Mouse (Mus musculus) forebrain, embryonic 16.5 days (tissue): ENCODE measurements around the gene Pam. TPM values are rescaled to one million over a fixed set of nuclear protein-coding genes. Genes with fewer than 3 reads are reported as not detected.

Source experiments
- ATAC-seq: fragments of 200-750 bp; cut with Nextera tagmentation; 2 replicates; pipeline ENCODE4 v1.8.0; 2017; ENCODE audit warnings: mild to moderate bottlenecking, moderate library complexity
- H3K27ac ChIP-seq: fragments of 300-500 bp; sonication (generic); 2 replicates; pipeline ENCODE4 v1.5.1; 2014; ENCODE audit warnings: low read length, control low read depth
- H3K27me3 ChIP-seq: fragments of 300-500 bp; sonication (generic); replicated peaks from 2 replicates; pipeline ENCODE4 v1.6.1; 2014; ENCODE audit warnings: low read length; ENCODE audit not compliant: control insufficient read depth, insufficient read depth
- H3K36me3 ChIP-seq: fragments of 300-500 bp; sonication (generic); 2 replicates; pipeline ENCODE4 v1.6.1; 2014; ENCODE audit not compliant: control insufficient read depth, insufficient read depth
- H3K4me1 ChIP-seq: fragments of 300-500 bp; sonication (generic); replicated peaks from 2 replicates; pipeline ENCODE4 v1.6.1; 2014; ENCODE audit warnings: low read length; ENCODE audit not compliant: control insufficient read depth, insufficient read depth
- H3K4me2 ChIP-seq: fragments of 300-500 bp; sonication (generic); 2 replicates; pipeline ENCODE4 v1.6.1; 2014; ENCODE audit warnings: mild to moderate bottlenecking, low read length, control low read depth
- H3K4me3 ChIP-seq: fragments of 300-500 bp; sonication (generic); replicated peaks from 2 replicates; pipeline ENCODE4 v1.5.1; 2014; ENCODE audit warnings: mild to moderate bottlenecking, low read length, control low read depth
- H3K9ac ChIP-seq: fragments of 300-500 bp; sonication (generic); replicated peaks from 2 replicates; pipeline ENCODE4 v1.6.1; 2014; ENCODE audit warnings: low read depth, low read length, control low read depth
- H3K9me3 ChIP-seq: fragments of 300-500 bp; sonication (generic); 2 replicates; pipeline ENCODE4 v1.6.1; 2016; ENCODE audit warnings: low read length; ENCODE audit not compliant: control insufficient read depth
- WGBS: fragments of 180-500 bp; shearing (Covaris S2); extraction: QIAGEN DNeasy Blood & Tissue Kit; methylation state at CpG from one replicate; pipeline ENCODE4 v1.1.7; 2014; 5-methylcytosine and 5-hydroxymethylcytosine counted together
- polyA plus RNA-seq: library from polyadenylated mRNA; unstranded; fragments of >200 nt; fragmentation: Nextera tagmentation; extraction: Ambion mirVana; gene quantifications from 2 replicates; pipeline ENCODE4 v1.2.1, GENCODE M21; 2015

Pam gene
- polyA plus RNA-seq, 1 experiment from 2014 or later = 45.1 TPM

DNA sequence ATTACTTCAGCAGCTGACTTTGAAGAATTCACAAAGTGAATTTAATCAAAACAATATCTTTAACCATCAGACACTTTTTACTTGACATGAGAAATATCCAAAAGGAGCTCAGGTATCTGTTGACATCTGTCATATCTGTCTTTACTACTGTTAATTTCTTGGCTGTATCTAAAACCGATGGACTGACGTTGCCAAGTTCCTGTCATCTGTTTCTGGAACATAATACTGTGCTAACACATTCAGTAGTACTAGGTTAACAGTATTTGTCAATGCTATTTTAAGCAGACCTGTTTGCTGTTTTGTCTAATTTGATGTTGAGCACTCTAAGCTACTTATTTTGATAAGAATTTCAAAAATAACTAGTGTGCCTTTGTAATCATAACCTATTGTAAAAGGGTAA, 307.0 kb downstream of the Pam start:
- ATAC-seq = 0 out of 2 replicates have a peak, but pooled peaks have one; percentile 36
- Histone ChIP-seq H3K36me3 (no peaks in the 10 kb centered on the region), H3K4me2 (no peak overlapping the region), H3K4me1 (no peaks in the 10 kb centered on the region), H3K27ac (no peak overlapping the region), H3K27me3 (no peaks in the 10 kb centered on the region), H3K9ac (no peak overlapping the region), H3K9me3 (no peaks in the 10 kb centered on the region), H3K4me3 (no peak overlapping the region)
- 80% methylated on average over 2 of the region's 2 CpGs for WGBS

DNA sequence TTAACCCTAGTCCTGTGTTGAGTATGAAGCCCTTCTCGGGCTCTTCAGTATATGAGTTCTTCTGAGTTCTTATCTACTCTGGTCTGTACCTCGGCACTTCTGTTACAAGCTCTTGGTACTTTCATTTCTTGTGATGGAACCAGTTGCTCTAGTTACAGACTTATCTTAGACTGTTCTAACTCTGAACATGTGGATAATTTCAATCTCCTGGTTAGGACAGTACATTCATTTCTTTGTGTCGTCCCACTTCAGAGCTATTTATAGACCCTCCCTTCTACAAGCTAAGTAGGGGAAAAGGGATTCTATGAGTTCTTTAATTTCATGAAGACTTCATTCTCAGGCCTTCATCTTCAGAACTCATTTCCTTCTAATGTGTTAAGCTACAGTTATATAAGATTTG, 307.8 kb downstream of the Pam start:
- no peaks in the 10 kb centered on the region for H3K27me3 ChIP-seq
- no peak overlapping the region for H3K9ac ChIP-seq
- ATAC-seq = no peak
- H3K36me3 ChIP-seq = no peaks in the 10 kb centered on the region
- H3K9me3 ChIP-seq = no peaks in the 10 kb centered on the region
- no peak overlapping the region for H3K4me3 ChIP-seq
- H3K4me2 ChIP-seq = no peak overlapping the region
- 93% methylated on average over 3 of the region's 3 CpGs for WGBS
- H3K27ac ChIP-seq = no peak overlapping the region
- no peaks in the 10 kb centered on the region for H3K4me1 ChIP-seq

DNA sequence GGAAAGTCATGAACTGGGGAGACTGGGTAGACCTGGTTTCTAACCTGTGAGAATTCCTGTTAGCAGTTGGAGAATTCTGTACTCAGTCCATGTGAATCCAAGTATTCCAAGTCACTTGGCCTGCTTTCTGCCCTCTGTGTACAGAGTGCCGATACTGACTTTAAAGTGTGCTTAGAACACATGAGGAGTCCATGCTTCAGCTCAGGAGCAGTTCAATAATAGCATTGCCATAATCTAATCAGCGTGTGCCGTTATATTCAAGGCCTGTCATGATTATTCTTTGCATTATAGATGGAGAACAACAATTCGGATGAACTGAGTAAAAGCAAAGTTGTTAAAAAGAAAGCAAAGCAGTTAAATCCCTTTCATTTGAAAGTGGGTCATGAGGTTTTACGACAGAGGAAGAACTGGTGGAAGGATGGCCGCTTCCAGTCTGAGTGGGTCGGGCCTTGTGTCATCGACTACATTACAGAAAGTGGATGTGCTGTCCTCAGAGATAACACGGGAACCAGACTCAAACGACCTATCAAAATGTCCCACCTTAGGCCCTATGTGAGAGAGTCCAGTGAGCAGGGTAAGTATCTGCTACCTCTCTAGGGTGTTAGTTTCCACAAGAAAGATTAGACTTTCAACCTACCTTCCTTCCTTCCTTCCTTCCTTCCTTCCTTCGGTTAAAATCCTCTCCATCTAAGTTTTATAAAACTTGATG, 309.6 kb downstream of the Pam start:
- ATAC-seq = no peak
- WGBS = 91% methylated on average over 11 of the region's 11 CpGs

DNA sequence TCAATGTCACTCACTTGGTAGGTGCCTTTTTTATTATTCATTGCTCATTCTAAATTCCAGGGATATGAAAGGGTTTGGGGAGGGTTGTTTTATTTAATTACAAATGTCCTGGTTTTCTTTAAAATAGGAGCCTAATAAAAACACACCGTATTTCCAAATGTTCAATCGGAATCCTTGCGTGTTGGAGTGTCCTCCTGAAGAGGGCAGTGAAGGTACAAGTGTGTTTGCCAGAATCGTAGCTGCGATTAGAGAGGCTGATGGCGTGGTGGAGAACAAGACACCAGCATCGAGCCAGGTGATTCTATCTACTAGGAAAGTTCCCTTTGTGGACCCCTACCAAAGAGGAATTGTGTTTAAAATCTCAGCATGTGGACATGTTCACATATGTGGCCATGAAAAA, 310.5 kb downstream of the Pam start:
- WGBS = 79% methylated on average over 7 of the region's 7 CpGs
- Histone ChIP-seq H3K4me2 (no peak overlapping the region), H3K9ac (no peak overlapping the region), H3K27ac (no peak overlapping the region), H3K36me3 (no peaks in the 10 kb centered on the region), H3K4me3 (no peak overlapping the region), H3K9me3 (no peaks in the 10 kb centered on the region), H3K4me1 (no peaks in the 10 kb centered on the region), H3K27me3 (no peaks in the 10 kb centered on the region)
- no peak for ATAC-seq

More for the DNA sequence above, 309.6 kb downstream of the Pam start:
- Histone ChIP-seq H3K27me3 (no peaks in the 10 kb centered on the region), H3K4me3 (no peak overlapping the region), H3K36me3 (no peaks in the 10 kb centered on the region), H3K4me1 (no peaks in the 10 kb centered on the region), H3K4me2 (no peak overlapping the region), H3K9ac (no peak overlapping the region), H3K27ac (no peak overlapping the region), H3K9me3 (no peaks in the 10 kb centered on the region)

DNA sequence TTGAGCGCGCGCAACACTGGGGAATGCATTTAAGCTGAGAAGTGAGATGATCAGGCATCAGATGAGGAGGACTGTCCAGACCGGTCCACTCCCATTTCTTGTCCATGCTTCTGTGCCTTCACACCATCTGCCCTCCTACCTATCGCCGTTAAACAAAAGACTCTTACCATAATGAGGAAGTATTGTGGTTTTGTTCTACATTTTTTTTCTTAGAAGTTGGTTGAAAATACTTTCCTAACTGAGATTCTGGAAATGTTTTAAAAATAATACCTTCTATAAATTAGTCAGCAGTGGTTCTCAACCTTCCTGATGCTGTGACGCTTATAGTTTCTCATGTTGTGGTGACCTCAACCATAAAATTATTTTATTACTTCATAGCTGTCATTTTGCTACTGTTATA, 313.8 kb downstream of the Pam start:
- ATAC-seq = no peak
- Histone ChIP-seq H3K27ac (no peak overlapping the region), H3K36me3 (0 out of 2 replicates have a peak, but pooled peaks cover 2% of the 10 kb centered on the region), H3K4me3 (no peak overlapping the region), H3K27me3 (no peaks in the 10 kb centered on the region), H3K9ac (no peak overlapping the region), H3K4me2 (no peak overlapping the region), H3K9me3 (no peaks in the 10 kb centered on the region), H3K4me1 (no peaks in the 10 kb centered on the region)
- WGBS = 97% methylated on average over 7 of the region's 7 CpGs

DNA sequence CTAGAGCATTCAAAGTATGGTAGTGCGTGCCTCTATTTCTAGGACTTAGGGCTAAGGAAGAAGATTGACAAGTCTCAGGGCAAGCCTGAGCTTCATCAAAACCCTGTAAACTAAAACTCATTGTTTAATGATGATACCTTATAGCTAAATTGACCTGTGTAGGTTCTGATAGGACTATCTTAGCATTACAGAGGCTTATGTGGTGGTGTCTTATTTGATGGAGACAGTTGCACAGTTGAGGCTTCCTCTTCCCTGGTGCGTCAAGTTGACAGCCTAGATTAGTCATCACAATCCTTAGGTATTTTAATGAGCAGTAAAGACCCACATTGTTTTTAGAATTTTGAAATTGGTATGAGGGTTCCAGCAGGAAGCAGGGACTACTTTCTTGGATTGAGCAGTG, 321.5 kb downstream of the Pam start:
- Histone ChIP-seq H3K36me3 (0 out of 2 replicates have a peak, but pooled peaks cover 2% of the 10 kb centered on the region), H3K4me1 (peaks cover 3% of the 10 kb centered on the region; the same call in 1 of the 2 replicates), H3K27me3 (no peaks in the 10 kb centered on the region), H3K27ac (no peak overlapping the region), H3K9me3 (no peaks in the 10 kb centered on the region), H3K4me3 (no peak overlapping the region), H3K4me2 (no peak overlapping the region), H3K9ac (no peak overlapping the region)
- 98% methylated on average over 2 of the region's 2 CpGs for WGBS
- ATAC-seq = no peak

DNA sequence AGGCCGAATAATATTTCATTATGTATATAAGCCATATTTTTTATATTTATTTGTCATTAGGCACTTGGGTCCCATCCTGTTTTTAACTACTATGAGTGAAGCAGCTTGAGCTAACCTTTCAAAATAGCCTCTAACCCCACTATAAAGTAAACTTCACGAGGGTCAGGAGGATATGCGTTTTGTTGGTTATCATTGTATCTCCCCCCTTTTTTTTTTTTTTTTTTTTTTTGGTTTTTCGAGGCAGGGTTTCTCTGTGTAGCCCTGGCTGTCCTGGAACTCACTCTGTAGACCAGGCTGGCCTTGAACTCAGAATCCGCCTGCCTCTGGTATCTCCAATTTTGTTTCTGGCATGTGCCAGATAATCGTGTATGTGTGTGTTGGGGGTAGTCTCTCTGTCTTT, 322.1 kb downstream of the Pam start:
- WGBS = 93% methylated on average over 6 of the region's 6 CpGs
- H3K27me3 ChIP-seq = no peaks in the 10 kb centered on the region
- no peak overlapping the region for H3K4me2 ChIP-seq
- no peak overlapping the region for H3K9ac ChIP-seq
- no peak overlapping the region for H3K4me3 ChIP-seq
- no peak for ATAC-seq
- H3K36me3 ChIP-seq = 0 out of 2 replicates have a peak, but pooled peaks cover 2% of the 10 kb centered on the region
- no peaks in the 10 kb centered on the region for H3K9me3 ChIP-seq
- no peak overlapping the region for H3K27ac ChIP-seq
- peaks cover 7% of the 10 kb centered on the region; the same call in 1 of the 2 replicates for H3K4me1 ChIP-seq

DNA sequence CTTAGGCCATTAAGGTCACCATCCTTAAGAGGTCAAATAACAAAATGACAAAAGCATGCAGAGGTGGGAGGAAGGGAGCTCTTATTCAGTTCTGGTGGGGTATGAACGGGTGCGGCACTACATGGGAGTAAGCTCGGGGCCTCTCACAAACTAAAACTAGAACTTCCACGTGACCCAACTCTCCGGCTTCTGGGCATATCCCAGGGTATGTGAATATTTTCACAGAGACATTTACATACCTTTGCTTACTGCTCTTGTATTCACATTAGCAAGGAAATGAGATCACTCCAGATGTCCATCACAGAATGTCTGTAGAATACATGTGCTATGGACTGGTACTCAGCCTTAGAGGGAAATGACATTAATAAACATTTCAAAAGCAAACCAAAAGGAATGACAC, 323.7 kb downstream of the Pam start:
- Histone ChIP-seq H3K27me3 (no peaks in the 10 kb centered on the region), H3K27ac (no peak overlapping the region), H3K4me3 (no peak overlapping the region), H3K4me1 (peaks cover 20% of the 10 kb centered on the region), H3K4me2 (no peak overlapping the region), H3K36me3 (no peaks in the 10 kb centered on the region), H3K9me3 (no peaks in the 10 kb centered on the region), H3K9ac (no peak overlapping the region)
- no peak for ATAC-seq
- 85% methylated on average over 5 of the region's 5 CpGs for WGBS

DNA sequence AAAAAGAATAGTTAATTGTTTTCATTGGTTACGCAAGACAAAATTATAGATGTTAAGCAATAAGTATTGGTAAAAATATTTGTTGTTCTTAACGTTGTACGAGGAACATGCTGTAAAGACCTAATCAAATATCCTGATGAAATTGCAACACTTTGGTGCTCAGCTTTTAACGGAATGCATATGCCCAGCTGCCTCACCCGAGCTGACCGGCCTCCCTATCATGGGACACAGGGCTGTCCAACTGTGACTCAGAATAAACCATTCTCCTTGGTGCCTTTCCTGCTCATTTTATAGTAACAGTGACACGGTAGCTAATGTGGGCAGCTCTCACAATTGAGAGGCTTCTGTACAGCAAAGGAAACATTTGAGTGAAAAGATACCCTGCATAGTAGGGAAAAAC, 324.3 kb downstream of the Pam start:
- no peak overlapping the region for H3K9ac ChIP-seq
- H3K27ac ChIP-seq = no peak overlapping the region
- H3K36me3 ChIP-seq = no peaks in the 10 kb centered on the region
- no peak for ATAC-seq
- no peaks in the 10 kb centered on the region for H3K9me3 ChIP-seq
- H3K4me3 ChIP-seq = no peak overlapping the region
- 0 out of 2 replicates have a peak overlapping the region, but pooled peaks have one; percentile 0 for H3K4me2 ChIP-seq
- H3K4me1 ChIP-seq = peaks cover 20% of the 10 kb centered on the region
- no peaks in the 10 kb centered on the region for H3K27me3 ChIP-seq
- WGBS = 60% methylated on average over 7 of the region's 7 CpGs
